Mouse (Mus musculus) C2C12 (cell line): ENCODE measurements around the gene Orm3. TPM values are rescaled to one million over a fixed set of nuclear protein-coding genes. Genes with fewer than 3 reads are reported as not detected.

Experiments
- H3K27me3 ChIP-seq: one replicate; pipeline ENCODE4 v1.6.1; 2011; ENCODE audit not compliant: control insufficient read depth, insufficient read depth, insufficient read length
- H3K36me3 ChIP-seq: one replicate; pipeline ENCODE4 v1.6.1; 2011; ENCODE audit not compliant: control insufficient read depth, insufficient read depth
- H3K4me3 ChIP-seq: one replicate; pipeline ENCODE4 v1.5.1; 2011; ENCODE audit warnings: mild to moderate bottlenecking, control low read depth; ENCODE audit not compliant: poor library complexity, insufficient read depth, severe bottlenecking
- H3K79me2 ChIP-seq: one replicate; pipeline ENCODE4 v1.6.1; 2011; ENCODE audit not compliant: control insufficient read depth, insufficient read depth
- H3K79me3 ChIP-seq: one replicate; pipeline ENCODE4 v1.6.1; 2011; ENCODE audit warnings: low read depth, control low read depth
- H3ac ChIP-seq: one replicate; pipeline ENCODE3; 2011; ENCODE audit warnings: low read depth; ENCODE audit not compliant: control insufficient read depth, insufficient read length
- CEBPB ChIP-seq: IDR thresholded peaks from one replicate; pipeline ENCODE4 v1.6.1; 2011; ENCODE audit warnings: low read depth, mild to moderate bottlenecking, control low read depth, moderate library complexity
- CTCF ChIP-seq: IDR thresholded peaks from one replicate; pipeline ENCODE4 v1.5.1; 2011; ENCODE audit not compliant: control insufficient read depth, insufficient read depth, insufficient read length
- FOSL1 ChIP-seq: IDR thresholded peaks from one replicate; pipeline ENCODE4 v1.8.0; 2011; ENCODE audit warnings: mild to moderate bottlenecking, low read length; ENCODE audit not compliant: poor library complexity, insufficient read depth, severe bottlenecking
- MAX ChIP-seq: IDR thresholded peaks from one replicate; pipeline ENCODE4 v1.6.1; 2011; ENCODE audit warnings: mild to moderate bottlenecking, control low read depth
- MYOD1 ChIP-seq: IDR thresholded peaks from one replicate; pipeline ENCODE4 v1.6.1; 2011; ENCODE audit warnings: low read depth; ENCODE audit not compliant: control insufficient read depth, insufficient read length
- MYOG ChIP-seq: IDR thresholded peaks from one replicate; pipeline ENCODE4 v1.6.1; 2011; ENCODE audit not compliant: control insufficient read depth, insufficient read length; ENCODE audit errors: extremely low read depth
- USF1 ChIP-seq: IDR thresholded peaks from one replicate; pipeline ENCODE4 v1.6.1; 2011; ENCODE audit warnings: low read depth, mild to moderate bottlenecking, control low read depth, moderate library complexity
- polyA plus RNA-seq: library from polyadenylated mRNA; unstranded; fragments of >200 nt; fragmentation: generic; extraction: Trizol; gene quantifications from one replicate; pipeline ENCODE4 v1.2.1, GENCODE M21; 2012; ENCODE audit warnings: missing spikeins

The Orm3 gene
- polyA plus RNA-seq, 1 experiment: not detected

GRCm38 (mm10) chr4:63343608-63344007 is 12.4 kb upstream of the Orm3 start:
- H3ac ChIP-seq: no peak overlapping the region
- H3K4me3 ChIP-seq: no peak overlapping the region
- TF ChIP-seq MYOG (no peak), MYOD1 (no peak), USF1 (no peak), FOSL1 (no peak), CEBPB (no peak), CTCF (no peak), MAX (no peak)
- no peaks in the 10 kb centered on the region for H3K79me3 ChIP-seq
- H3K79me2 ChIP-seq: no peaks in the 10 kb centered on the region
- H3K27me3 ChIP-seq: peaks cover 3% of the 10 kb centered on the region
- no peaks in the 10 kb centered on the region for H3K36me3 ChIP-seq

- H3K36me3 ChIP-seq: no peaks in the 10 kb centered on the region
- TF ChIP-seq CTCF (no peak), CEBPB (peak; percentile 65)
- peaks cover 3% of the 10 kb centered on the region for H3K27me3 ChIP-seq
- H3K79me2 ChIP-seq: no peaks in the 10 kb centered on the region
- no peak within 1 kb of the TSS for H3K4me3 ChIP-seq
- H3K79me3 ChIP-seq: no peaks in the 10 kb centered on the region
- no peak within 1 kb of the TSS for H3ac ChIP-seq
These were observed 11.7 kb upstream of the Orm3 start, which contains the start of gene Orm1 for GRCm38 (mm10) chr4:63344295-63344694. Orm1 (plus strand) TSS chr4:63344560.

- Histone ChIP-seq H3K79me2 (no peaks in the 10 kb centered on the region), H3K79me3 (no peaks in the 10 kb centered on the region), H3K4me3 (no peak overlapping the region), H3K27me3 (peaks cover 3% of the 10 kb centered on the region), H3ac (no peak overlapping the region), H3K36me3 (no peaks in the 10 kb centered on the region)
- TF ChIP-seq FOSL1 (no peak), CTCF (no peak), MYOD1 (no peak), USF1 (no peak), CEBPB (no peak)
These were observed 10.7 kb upstream of the Orm3 start for GRCm38 (mm10) chr4:63345261-63345660.

- no peak overlapping the region for H3K4me3 ChIP-seq
- H3ac ChIP-seq: no peak overlapping the region
- H3K79me3 ChIP-seq: no peaks in the 10 kb centered on the region
- H3K79me2 ChIP-seq: no peaks in the 10 kb centered on the region
- H3K36me3 ChIP-seq: no peaks in the 10 kb centered on the region
- TF ChIP-seq MYOG (no peak), USF1 (no peak), MYOD1 (no peak), MAX (no peak), CTCF (no peak), FOSL1 (no peak), CEBPB (no peak)
- no peaks in the 10 kb centered on the region for H3K27me3 ChIP-seq
These were observed 9.3 kb upstream of the Orm3 start for GRCm38 (mm10) chr4:63346659-63347058.

- TF ChIP-seq CEBPB: peak; percentile 37
- TF ChIP-seq MYOG: no peak
- H3K4me3 ChIP-seq: no peak overlapping the region
- no peaks in the 10 kb centered on the region for H3K79me2 ChIP-seq
- H3K79me3 ChIP-seq: no peaks in the 10 kb centered on the region
- H3K27me3 ChIP-seq: no peaks in the 10 kb centered on the region
- H3ac ChIP-seq: no peak overlapping the region
- H3K36me3 ChIP-seq: no peaks in the 10 kb centered on the region
These were observed 7.4 kb upstream of the Orm3 start for GRCm38 (mm10) chr4:63348524-63348923.

- H3ac ChIP-seq: no peak overlapping the region
- H3K79me2 ChIP-seq: no peaks in the 10 kb centered on the region
- no peak for TF ChIP-seq MYOG
- TF ChIP-seq FOSL1: no peak
- TF ChIP-seq CTCF: no peak
- no peak for TF ChIP-seq MAX
- TF ChIP-seq CEBPB: no peak
- no peak for TF ChIP-seq MYOD1
- TF ChIP-seq USF1: no peak
- no peaks in the 10 kb centered on the region for H3K79me3 ChIP-seq
- H3K27me3 ChIP-seq: no peaks in the 10 kb centered on the region
- H3K36me3 ChIP-seq: no peaks in the 10 kb centered on the region
- no peak overlapping the region for H3K4me3 ChIP-seq
These were observed 1.1 kb downstream of the Orm3 start for GRCm38 (mm10) chr4:63356981-63357570.
